Mouse (Mus musculus): ENCODE data around the gene Pld1. TPM values are rescaled to one million over a fixed set of nuclear protein-coding genes. Genes with fewer than 3 reads are reported as not detected.
"Not testable (repeated sequence)": the region's sequence is repeated elsewhere in the genome, so short reads cannot be mapped to it uniquely, and the experiment has no call there.

The Pld1 gene
- polyA plus RNA-seq, 1 experiment from 2014 or later: 4.4 TPM

- no peaks in the 10 kb centered on the region for H3K4me1 ChIP-seq (replicated peaks)
- H3K36me3 ChIP-seq: no peaks in the 10 kb centered on the region
- 92% methylated on average over 11 of the region's 11 CpGs for WGBS
- H3K4me3 ChIP-seq: no peak overlapping the region
- ATAC-seq (ENCODE audit: low FRiP score): no peak
- no peak overlapping the region for H3K9ac ChIP-seq
- no peaks in the 10 kb centered on the region for H3K27me3 ChIP-seq
- H3K27ac ChIP-seq: no peak overlapping the region
- H3K9me3 ChIP-seq: peaks cover 13% of the 10 kb centered on the region; the same call in 1 of the 2 replicates
- H3K4me2 ChIP-seq: no peak overlapping the region
These were observed 17.1 kb upstream of the Pld1 start for GRCm38 (mm10) chr3:27921268-27922020.

GRCm38 (mm10) chr3:27924037-27924436 lies 14.5 kb upstream of the Pld1 start:
- H3K4me1 ChIP-seq (replicated peaks): no peaks in the 10 kb centered on the region
- no peak overlapping the region for H3K9ac ChIP-seq
- no peak overlapping the region for H3K4me2 ChIP-seq
- ATAC-seq (ENCODE audit: low FRiP score): no peak
- no peaks in the 10 kb centered on the region for H3K27me3 ChIP-seq
- 88% methylated on average over 3 of the region's 3 CpGs for WGBS
- peaks cover 7% of the 10 kb centered on the region; the same call in 1 of the 2 replicates for H3K9me3 ChIP-seq
- H3K4me3 ChIP-seq: no peak overlapping the region
- H3K36me3 ChIP-seq: no peaks in the 10 kb centered on the region
- H3K27ac ChIP-seq: no peak overlapping the region

- Histone ChIP-seq H3K27me3 (no peaks in the 10 kb centered on the region), H3K36me3 (no peaks in the 10 kb centered on the region), H3K4me2 (no peak overlapping the region), H3K4me3 (no peak overlapping the region), H3K9ac (no peak overlapping the region), H3K4me1 (replicated peaks) (no peaks in the 10 kb centered on the region), H3K27ac (no peak overlapping the region), H3K9me3 (no peaks in the 10 kb centered on the region)
- 93% methylated on average over 4 of the region's 4 CpGs for WGBS
- ATAC-seq (ENCODE audit: low FRiP score): no peak
These were observed 9.3 kb upstream of the Pld1 start for GRCm38 (mm10) chr3:27929219-27929618.

DNA sequence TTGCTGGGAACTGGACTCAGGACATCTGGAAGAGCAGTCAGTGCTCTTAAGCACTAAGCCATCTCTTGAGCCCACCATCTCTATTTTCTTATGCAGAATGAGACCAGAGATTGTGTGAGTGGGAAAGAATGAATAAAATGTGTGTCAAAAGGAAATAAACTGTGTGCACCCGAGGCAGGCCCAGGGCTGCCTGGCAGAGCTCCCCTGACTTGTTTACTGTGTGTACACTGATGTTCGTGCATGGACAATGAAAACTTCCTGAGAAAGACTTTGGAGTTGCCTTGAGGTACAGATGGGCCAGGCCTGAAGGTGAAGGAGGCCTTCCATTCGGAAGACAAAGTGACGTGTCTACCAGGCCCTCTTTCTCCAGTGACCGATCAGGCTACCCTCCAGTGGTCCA lies 6.1 kb upstream of the Pld1 start:
- ATAC-seq (ENCODE audit: low FRiP score): no peak
- Histone ChIP-seq H3K27me3 (peaks cover 11% of the 10 kb centered on the region), H3K4me1 (replicated peaks) (no peaks in the 10 kb centered on the region), H3K27ac (no peak overlapping the region), H3K4me2 (no peak overlapping the region), H3K9me3 (no peaks in the 10 kb centered on the region), H3K4me3 (no peak overlapping the region), H3K9ac (no peak overlapping the region), H3K36me3 (no peaks in the 10 kb centered on the region)
- 90% methylated on average over 5 of the region's 5 CpGs for WGBS

DNA sequence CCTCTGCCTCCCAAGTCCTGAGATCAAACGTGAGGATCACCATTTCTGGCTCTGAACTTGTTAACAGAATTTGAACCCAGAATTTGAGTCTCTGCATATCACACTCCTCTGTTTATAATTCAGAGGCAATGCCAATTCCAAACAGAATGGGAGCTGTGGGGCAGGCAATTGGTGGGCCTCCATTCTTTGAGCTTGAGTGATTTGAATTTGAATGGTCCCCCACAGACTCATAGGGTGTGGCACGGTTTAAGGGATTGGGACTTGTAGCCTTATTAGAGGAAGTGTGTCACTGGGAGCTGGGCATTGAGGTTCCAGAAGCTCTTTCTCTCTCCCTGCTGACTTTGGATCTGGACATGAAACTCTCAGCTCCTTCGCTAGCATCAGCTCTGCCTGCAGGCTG lies 2.9 kb upstream of the Pld1 start:
- Histone ChIP-seq H3K9ac (no peak overlapping the region), H3K27me3 (peaks cover 30% of the 10 kb centered on the region), H3K4me3 (no peak overlapping the region), H3K36me3 (no peaks in the 10 kb centered on the region), H3K4me2 (no peak overlapping the region), H3K4me1 (replicated peaks) (peaks cover 19% of the 10 kb centered on the region), H3K27ac (no peak overlapping the region), H3K9me3 (no peaks in the 10 kb centered on the region)
- WGBS: 62% methylated on average over 3 of the region's 3 CpGs
- no peak for ATAC-seq (ENCODE audit: low FRiP score)

DNA sequence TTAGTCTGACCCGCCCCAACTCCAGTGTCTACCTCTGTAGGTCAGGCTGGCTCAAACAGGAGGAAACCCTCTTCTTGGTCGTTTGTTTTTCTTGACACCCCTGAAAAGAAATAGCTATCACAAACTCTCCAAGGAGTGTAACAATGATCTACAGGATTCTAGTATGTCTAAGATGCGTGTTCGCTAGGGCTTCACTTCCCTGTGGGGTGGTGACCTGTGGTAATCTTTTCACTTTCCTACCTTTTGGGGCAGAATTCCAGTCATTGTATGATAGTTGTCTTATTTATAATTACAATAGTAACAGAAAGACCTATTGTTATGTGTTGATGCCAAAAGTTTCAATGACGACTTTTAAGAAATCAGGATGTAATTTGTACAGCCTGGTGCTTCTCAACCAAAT lies 1.8 kb upstream of the Pld1 start:
- no peak overlapping the region for H3K9ac ChIP-seq
- peaks cover 30% of the 10 kb centered on the region for H3K27me3 ChIP-seq
- no peaks in the 10 kb centered on the region for H3K36me3 ChIP-seq
- H3K4me3 ChIP-seq: no peak overlapping the region
- WGBS: 79% methylated on average over 5 of the region's 5 CpGs
- peaks cover 19% of the 10 kb centered on the region for H3K4me1 ChIP-seq (replicated peaks)
- no peak overlapping the region for H3K27ac ChIP-seq
- no peak for ATAC-seq (ENCODE audit: low FRiP score)
- H3K4me2 ChIP-seq: no peak overlapping the region
- H3K9me3 ChIP-seq: no peaks in the 10 kb centered on the region

GRCm38 (mm10) chr3:27937144-27938110 lies 1.1 kb upstream of the Pld1 start:
- H3K4me3 ChIP-seq: no peak overlapping the region
- H3K4me1 ChIP-seq (replicated peaks): peaks cover 19% of the 10 kb centered on the region
- no peak overlapping the region for H3K27ac ChIP-seq
- no peaks in the 10 kb centered on the region for H3K9me3 ChIP-seq
- 85% methylated on average over 13 of the region's 13 CpGs for WGBS
- ATAC-seq (ENCODE audit: low FRiP score): no peak
- no peaks in the 10 kb centered on the region for H3K36me3 ChIP-seq
- peaks cover 30% of the 10 kb centered on the region for H3K27me3 ChIP-seq
- no peak overlapping the region for H3K9ac ChIP-seq
- peak overlapping the region; percentile 99 for H3K4me2 ChIP-seq

GRCm38 (mm10) chr3:27941634-27942033 lies 3.1 kb downstream of the Pld1 start:
- peaks cover 19% of the 10 kb centered on the region for H3K4me1 ChIP-seq (replicated peaks)
- ATAC-seq (ENCODE audit: low FRiP score): no peak
- no peaks in the 10 kb centered on the region for H3K9me3 ChIP-seq
- no peaks in the 10 kb centered on the region for H3K36me3 ChIP-seq
- H3K4me3 ChIP-seq: no peak overlapping the region
- H3K27me3 ChIP-seq: peaks cover 27% of the 10 kb centered on the region
- H3K27ac ChIP-seq: no peak overlapping the region
- H3K4me2 ChIP-seq: no peak overlapping the region
- no peak overlapping the region for H3K9ac ChIP-seq
- 78% methylated on average over 3 of the region's 3 CpGs for WGBS

DNA sequence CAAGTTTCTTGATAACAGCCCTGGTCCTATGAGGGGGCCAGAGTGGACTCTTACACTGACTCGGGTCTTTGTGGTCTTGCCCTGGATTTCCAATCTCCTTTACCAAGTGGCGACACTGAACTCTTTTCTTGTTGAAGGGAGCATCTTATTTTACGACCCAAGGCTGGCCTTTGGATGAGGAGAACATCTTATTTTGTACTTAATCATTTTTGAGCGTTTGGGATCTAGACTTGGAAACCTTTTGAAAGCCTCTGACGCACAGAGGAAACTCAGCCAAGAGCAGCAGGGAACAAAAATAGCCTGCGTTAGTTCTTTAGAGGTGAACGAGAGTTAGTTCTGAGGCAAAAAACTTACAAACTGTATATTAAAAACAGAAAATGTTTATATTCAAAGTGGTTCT lies 4.5 kb downstream of the Pld1 start:
- WGBS: 83% methylated on average over 7 of the region's 7 CpGs
- H3K9ac ChIP-seq: no peak overlapping the region
- H3K27me3 ChIP-seq: peaks cover 15% of the 10 kb centered on the region
- H3K36me3 ChIP-seq: no peaks in the 10 kb centered on the region
- no peak overlapping the region for H3K4me3 ChIP-seq
- H3K4me1 ChIP-seq (replicated peaks): peaks cover 19% of the 10 kb centered on the region
- H3K4me2 ChIP-seq: no peak overlapping the region
- H3K9me3 ChIP-seq: no peaks in the 10 kb centered on the region
- no peak for ATAC-seq (ENCODE audit: low FRiP score)
- no peak overlapping the region for H3K27ac ChIP-seq

DNA sequence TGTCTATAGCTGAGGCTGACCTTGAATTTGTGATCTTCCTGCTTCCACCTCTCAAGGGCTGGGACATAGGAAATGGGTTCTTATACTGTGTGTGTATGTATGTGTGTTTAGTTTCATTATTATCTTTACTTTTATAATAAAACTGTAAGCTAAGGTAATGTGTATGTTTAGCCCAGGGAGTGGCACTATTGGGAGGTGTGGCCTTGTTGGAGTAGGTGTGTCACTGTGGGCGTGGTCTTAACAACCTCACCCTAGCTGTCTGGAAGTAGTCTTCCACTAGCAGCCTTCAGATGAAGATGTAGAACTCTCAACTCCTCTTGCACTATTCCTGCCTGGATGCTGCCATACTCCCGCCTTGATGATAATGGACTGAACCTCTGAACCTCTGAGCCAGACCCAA lies 6.9 kb downstream of the Pld1 start:
- not testable (repeated sequence) for H3K36me3 ChIP-seq; H3K4me1 ChIP-seq (replicated peaks); H3K27me3 ChIP-seq; H3K9ac ChIP-seq; ATAC-seq (ENCODE audit: low FRiP score); H3K4me3 ChIP-seq; H3K4me2 ChIP-seq; H3K27ac ChIP-seq; H3K9me3 ChIP-seq
- WGBS: 87% methylated on average over 2 of the region's 2 CpGs

GRCm38 (mm10) chr3:27949175-27949872 lies 10.8 kb downstream of the Pld1 start:
- no peaks in the 10 kb centered on the region for H3K4me1 ChIP-seq (replicated peaks)
- no peak overlapping the region for H3K27ac ChIP-seq
- WGBS: 82% methylated on average over 5 of the region's 5 CpGs
- ATAC-seq (ENCODE audit: low FRiP score): no peak
- no peak overlapping the region for H3K9ac ChIP-seq
- H3K36me3 ChIP-seq: no peaks in the 10 kb centered on the region
- no peak overlapping the region for H3K4me2 ChIP-seq
- no peaks in the 10 kb centered on the region for H3K9me3 ChIP-seq
- no peak overlapping the region for H3K4me3 ChIP-seq
- no peaks in the 10 kb centered on the region for H3K27me3 ChIP-seq

DNA sequence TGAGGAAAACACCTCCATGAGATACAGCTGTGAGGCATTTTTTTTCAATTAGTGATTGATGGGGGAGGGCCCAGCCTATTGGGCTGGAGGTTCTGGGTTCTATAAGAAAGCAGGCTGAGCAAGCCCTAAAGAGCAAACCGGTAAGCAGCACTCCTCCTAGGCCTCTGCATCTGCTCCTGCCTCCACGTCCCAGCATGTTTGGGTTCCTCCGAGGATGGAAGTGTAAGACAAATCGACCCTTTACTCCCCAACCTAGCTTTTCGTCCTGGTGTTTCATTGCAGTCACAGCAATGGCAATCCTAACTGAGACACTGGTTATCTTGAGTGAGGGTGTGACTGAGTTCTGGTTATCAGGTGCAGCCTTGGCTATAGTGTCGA lies 11.4 kb downstream of the Pld1 start:
- H3K9ac ChIP-seq: no peak overlapping the region
- 85% methylated on average over 6 of the region's 6 CpGs for WGBS
- H3K4me1 ChIP-seq (replicated peaks): no peaks in the 10 kb centered on the region
- no peak overlapping the region for H3K4me2 ChIP-seq
- no peaks in the 10 kb centered on the region for H3K9me3 ChIP-seq
- no peaks in the 10 kb centered on the region for H3K27me3 ChIP-seq
- ATAC-seq (ENCODE audit: low FRiP score): no peak
- no peak overlapping the region for H3K27ac ChIP-seq
- H3K4me3 ChIP-seq: no peak overlapping the region
- no peaks in the 10 kb centered on the region for H3K36me3 ChIP-seq

All from hindbrain, embryonic 13.5 days (tissue).